Mouse (Mus musculus) intestine, postnatal 0 days (tissue): ENCODE data around the gene Ccdc13. TPM values are rescaled to one million over a fixed set of nuclear protein-coding genes. Genes with fewer than 3 reads are reported as not detected.
A peak's percentile ranks its signal among the peaks of the same experiment; 100 is the strongest.

Source experiments
- ATAC-seq: fragments of 200-750 bp; cut with Nextera tagmentation; 2 replicates; pipeline ENCODE4 v1.8.0; 2017; ENCODE audit warnings: mild to moderate bottlenecking, moderate TSS enrichment, moderate library complexity
- H3K27ac ChIP-seq: fragments of 300-500 bp; sonication (generic); 2 replicates; pipeline ENCODE4 v1.5.1; 2014; ENCODE audit warnings: mild to moderate bottlenecking, low read depth, low read length, moderate library complexity
- H3K27me3 ChIP-seq: fragments of 300-500 bp; sonication (generic); replicated peaks from 2 replicates; pipeline ENCODE4 v1.6.1; 2014; ENCODE audit warnings: low read length, mixed read lengths; ENCODE audit not compliant: control insufficient read depth, insufficient read depth
- H3K36me3 ChIP-seq: fragments of 300-500 bp; sonication (generic); 2 replicates; pipeline ENCODE4 v1.6.1; 2014; ENCODE audit warnings: mild to moderate bottlenecking, moderate library complexity; ENCODE audit not compliant: control insufficient read depth, insufficient read depth
- H3K4me1 ChIP-seq: fragments of 300-500 bp; sonication (generic); replicated peaks from 2 replicates; pipeline ENCODE4 v1.6.1; 2014; ENCODE audit warnings: antibody characterized with exemption, low read length, mixed read lengths; ENCODE audit not compliant: control insufficient read depth, insufficient read depth
- H3K4me2 ChIP-seq: fragments of 300-500 bp; sonication (generic); replicated peaks from 2 replicates; pipeline ENCODE4 v1.6.1; 2014; ENCODE audit warnings: low read depth, mild to moderate bottlenecking, moderate library complexity
- H3K4me3 ChIP-seq: fragments of 300-500 bp; sonication (generic); 2 replicates; pipeline ENCODE4 v1.5.1; 2014; ENCODE audit warnings: low read depth, low read length
- H3K9ac ChIP-seq: fragments of 300-500 bp; sonication (generic); 2 replicates; pipeline ENCODE4 v1.6.1; 2014; ENCODE audit warnings: mild to moderate bottlenecking, low read depth, low read length
- H3K9me3 ChIP-seq: fragments of 300-500 bp; sonication (generic); 2 replicates; pipeline ENCODE4 v1.6.1; 2016; ENCODE audit warnings: mixed run types; ENCODE audit not compliant: control insufficient read depth
- CTCF ChIP-seq: sonication (generic); IDR thresholded peaks from 2 replicates; pipeline ENCODE4 v1.5.1; 2016; ENCODE audit warnings: low read depth, mild to moderate bottlenecking, control low read depth, antibody characterized with exemption, moderate library complexity
- WGBS: fragments of 180-500 bp; shearing (Covaris S2); extraction: QIAGEN DNeasy Blood & Tissue Kit; methylation state at CpG from one replicate; pipeline ENCODE4 v1.1.7; 2014; 5-methylcytosine and 5-hydroxymethylcytosine counted together
- polyA plus RNA-seq: library from polyadenylated mRNA; unstranded; fragments of >200 nt; fragmentation: Nextera tagmentation; extraction: Ambion mirVana; gene quantifications from 2 replicates; pipeline ENCODE4 v1.2.1, GENCODE M21; 2015

Ccdc13 gene
- polyA plus RNA-seq, 1 experiment from 2014 or later = 0.31 TPM

- no peak for TF ChIP-seq CTCF
- no peak overlapping the region for H3K4me3 ChIP-seq
- no peak overlapping the region for H3K9ac ChIP-seq
- H3K36me3 ChIP-seq = no peaks in the 10 kb centered on the region
- no peaks in the 10 kb centered on the region for H3K9me3 ChIP-seq
- H3K27ac ChIP-seq = no peak overlapping the region
- WGBS = 83% methylated on average over 11 of the region's 11 CpGs
- no peak overlapping the region for H3K4me2 ChIP-seq
- no peaks in the 10 kb centered on the region for H3K4me1 ChIP-seq
- H3K27me3 ChIP-seq = peaks cover 4% of the 10 kb centered on the region; the same call in 1 of the 2 replicates
- ATAC-seq = no peak
These were observed 5.4 kb downstream of the Ccdc13 start for GRCm38 (mm10) chr9:121833825-121834224.

GRCm38 (mm10) chr9:121830956-121831293, 8.3 kb downstream of the Ccdc13 start:
- Histone ChIP-seq H3K4me1 (no peaks in the 10 kb centered on the region), H3K4me3 (no peak overlapping the region), H3K36me3 (no peaks in the 10 kb centered on the region), H3K4me2 (no peak overlapping the region), H3K27me3 (no peaks in the 10 kb centered on the region), H3K27ac (no peak overlapping the region), H3K9me3 (no peaks in the 10 kb centered on the region), H3K9ac (no peak overlapping the region)
- 18% methylated on average over 6 of the region's 6 CpGs for WGBS
- no peak for ATAC-seq
- peak; percentile 86 for TF ChIP-seq CTCF

- WGBS = 76% methylated on average over 6 of the region's 6 CpGs
- Histone ChIP-seq H3K27ac (no peak overlapping the region), H3K4me3 (no peak overlapping the region), H3K9me3 (no peaks in the 10 kb centered on the region), H3K36me3 (no peaks in the 10 kb centered on the region), H3K4me1 (no peaks in the 10 kb centered on the region), H3K9ac (no peak overlapping the region), H3K27me3 (no peaks in the 10 kb centered on the region), H3K4me2 (no peak overlapping the region)
- peak; percentile 77 for TF ChIP-seq CTCF
- ATAC-seq = 0 out of 2 replicates have a peak, but pooled peaks have one; percentile 33
These were observed 8.9 kb downstream of the Ccdc13 start for GRCm38 (mm10) chr9:121830243-121830955.

- TF ChIP-seq CTCF = no peak
- 68% methylated on average over 7 of the region's 7 CpGs for WGBS
These were observed 9.8 kb downstream of the Ccdc13 start for GRCm38 (mm10) chr9:121829270-121829992.

GRCm38 (mm10) chr9:121828314-121828713, 10.9 kb downstream of the Ccdc13 start:
- WGBS = 61% methylated on average over 6 of the region's 6 CpGs
- ATAC-seq = no peak
- Histone ChIP-seq H3K27me3 (no peaks in the 10 kb centered on the region), H3K27ac (no peak overlapping the region), H3K4me1 (no peaks in the 10 kb centered on the region), H3K4me2 (no peak overlapping the region), H3K9ac (no peak overlapping the region), H3K4me3 (no peak overlapping the region), H3K36me3 (no peaks in the 10 kb centered on the region), H3K9me3 (no peaks in the 10 kb centered on the region)
- TF ChIP-seq CTCF = no peak

More at GRCm38 (mm10) chr9:121829270-121829992, 9.8 kb downstream of the Ccdc13 start:
- Histone ChIP-seq H3K36me3 (no peaks in the 10 kb centered on the region), H3K27ac (no peak overlapping the region), H3K9ac (no peak overlapping the region), H3K4me1 (no peaks in the 10 kb centered on the region), H3K4me3 (no peak overlapping the region), H3K27me3 (no peaks in the 10 kb centered on the region), H3K9me3 (no peaks in the 10 kb centered on the region), H3K4me2 (no peak overlapping the region)
- ATAC-seq = no peak

- Histone ChIP-seq H3K9me3 (no peaks in the 10 kb centered on the region), H3K9ac (no peak overlapping the region), H3K27me3 (no peaks in the 10 kb centered on the region), H3K4me3 (no peak overlapping the region), H3K36me3 (no peaks in the 10 kb centered on the region), H3K4me2 (no peak overlapping the region), H3K27ac (no peak overlapping the region), H3K4me1 (no peaks in the 10 kb centered on the region)
- no peak for TF ChIP-seq CTCF
- 90% methylated on average over 3 of the region's 3 CpGs for WGBS
- no peak for ATAC-seq
These were observed 12.9 kb downstream of the Ccdc13 start for GRCm38 (mm10) chr9:121826356-121826755.
